Mouse (Mus musculus): ENCODE measurements around the gene Pmf1. TPM values are rescaled to one million over a fixed set of nuclear protein-coding genes. Genes with fewer than 3 reads are reported as not detected.
"Not testable (repeated sequence)": the region's sequence is repeated elsewhere in the genome, so short reads cannot be mapped to it uniquely, and the experiment has no call there.

Pmf1 gene
- polyA plus RNA-seq, 1 experiment from 2014 or later: 169 TPM

DNA sequence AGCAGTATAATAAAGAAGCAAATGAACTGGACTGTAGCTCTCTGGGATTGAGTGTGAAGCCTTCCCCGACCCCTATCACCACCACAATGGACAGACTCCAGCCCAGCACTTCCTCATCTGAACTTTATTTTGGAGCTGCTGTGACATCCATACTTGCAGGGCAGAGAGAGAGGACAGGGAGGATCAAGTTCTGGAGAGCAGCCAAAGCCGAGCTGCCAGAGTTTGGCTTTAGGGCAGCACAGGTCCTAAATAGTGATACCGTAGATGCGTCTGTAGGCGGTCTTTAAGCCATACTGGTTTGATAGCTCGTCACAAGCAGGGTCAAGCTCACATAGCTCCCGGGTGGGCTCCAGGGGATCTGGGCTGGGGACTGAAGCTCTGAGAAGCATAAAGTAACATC lies 41.6 kb downstream of the Pmf1 start:
- not testable (repeated sequence) for ATAC-seq (ENCODE audit: low FRiP score, low TSS enrichment); H3K9ac ChIP-seq (ENCODE audit: low read depth, low read length); H3K4me1 ChIP-seq (ENCODE audit: control insufficient read depth, insufficient read depth, low read length); H3K27ac ChIP-seq (ENCODE audit: low read depth, low read length); H3K9me3 ChIP-seq (ENCODE audit: control insufficient read depth, low read length); H3K4me2 ChIP-seq (replicated peaks; ENCODE audit: low read depth, low read length); H3K36me3 ChIP-seq (ENCODE audit: control insufficient read depth, insufficient read depth, low read length); H3K4me3 ChIP-seq (ENCODE audit: low read length)
- peaks cover 13% of the 10 kb centered on the region for H3K27me3 ChIP-seq (ENCODE audit: control insufficient read depth, insufficient read depth, low read length)
- 82% methylated on average over 7 of the region's 7 CpGs for WGBS

DNA sequence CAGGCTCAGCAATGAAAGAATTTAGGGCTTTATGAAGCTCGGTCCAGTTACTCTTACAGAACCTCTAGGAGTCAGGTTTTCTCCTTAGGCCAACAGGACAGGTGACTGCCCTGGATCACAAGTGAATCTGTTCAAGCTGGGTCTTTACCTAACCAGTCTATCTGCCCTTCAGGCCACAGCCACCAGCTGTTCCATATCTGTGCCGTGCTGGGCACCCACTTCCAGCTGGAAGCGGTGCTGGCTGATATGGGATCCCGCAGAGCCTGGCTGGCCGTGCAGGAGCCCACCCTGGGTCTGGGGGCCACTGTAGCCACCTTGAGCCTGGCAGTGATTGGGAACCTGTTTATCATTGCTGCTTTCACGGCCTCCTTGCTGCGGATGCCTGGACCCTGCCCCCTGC lies 42.6 kb downstream of the Pmf1 start:
- not testable (repeated sequence) for H3K9me3 ChIP-seq (ENCODE audit: control insufficient read depth, low read length); H3K4me1 ChIP-seq (ENCODE audit: control insufficient read depth, insufficient read depth, low read length); H3K4me3 ChIP-seq (ENCODE audit: low read length); H3K27ac ChIP-seq (ENCODE audit: low read depth, low read length); H3K4me2 ChIP-seq (replicated peaks; ENCODE audit: low read depth, low read length); H3K36me3 ChIP-seq (ENCODE audit: control insufficient read depth, insufficient read depth, low read length); H3K9ac ChIP-seq (ENCODE audit: low read depth, low read length); ATAC-seq (ENCODE audit: low FRiP score, low TSS enrichment)
- peaks cover 13% of the 10 kb centered on the region for H3K27me3 ChIP-seq (ENCODE audit: control insufficient read depth, insufficient read depth, low read length)
- WGBS: 49% methylated on average over 3 of the region's 7 CpGs

DNA sequence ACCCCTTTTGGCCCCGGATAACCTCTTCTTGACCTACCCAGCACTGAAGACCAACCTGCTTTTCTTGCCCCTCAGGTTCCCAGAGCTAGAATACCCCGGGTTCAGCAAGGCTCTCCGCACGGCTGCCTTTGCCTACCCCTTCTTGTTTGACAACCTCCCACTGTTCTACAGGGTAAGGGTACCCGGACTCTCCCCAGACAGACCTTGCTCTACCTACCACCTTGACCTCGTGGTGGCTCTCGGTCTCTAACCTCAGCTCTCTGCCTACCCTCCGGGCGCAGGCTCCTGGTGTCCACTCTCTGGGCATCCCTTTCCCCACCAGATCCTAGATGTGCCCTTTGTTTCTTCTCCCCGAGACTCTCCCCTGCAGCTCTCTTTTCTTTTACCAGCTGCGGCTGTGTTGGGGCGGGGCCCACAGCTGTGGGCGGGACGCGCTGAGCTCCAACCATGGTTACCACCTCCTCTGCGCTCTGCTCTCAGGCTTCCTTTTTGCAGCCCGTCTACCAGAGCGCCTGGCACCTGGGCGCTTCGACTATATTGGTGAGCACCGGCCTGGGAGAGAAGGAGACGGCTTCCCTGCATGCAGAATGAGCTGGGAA lies 43.2 kb downstream of the Pmf1 start:
- H3K4me3 ChIP-seq (ENCODE audit: low read length): not testable (repeated sequence)

DNA sequence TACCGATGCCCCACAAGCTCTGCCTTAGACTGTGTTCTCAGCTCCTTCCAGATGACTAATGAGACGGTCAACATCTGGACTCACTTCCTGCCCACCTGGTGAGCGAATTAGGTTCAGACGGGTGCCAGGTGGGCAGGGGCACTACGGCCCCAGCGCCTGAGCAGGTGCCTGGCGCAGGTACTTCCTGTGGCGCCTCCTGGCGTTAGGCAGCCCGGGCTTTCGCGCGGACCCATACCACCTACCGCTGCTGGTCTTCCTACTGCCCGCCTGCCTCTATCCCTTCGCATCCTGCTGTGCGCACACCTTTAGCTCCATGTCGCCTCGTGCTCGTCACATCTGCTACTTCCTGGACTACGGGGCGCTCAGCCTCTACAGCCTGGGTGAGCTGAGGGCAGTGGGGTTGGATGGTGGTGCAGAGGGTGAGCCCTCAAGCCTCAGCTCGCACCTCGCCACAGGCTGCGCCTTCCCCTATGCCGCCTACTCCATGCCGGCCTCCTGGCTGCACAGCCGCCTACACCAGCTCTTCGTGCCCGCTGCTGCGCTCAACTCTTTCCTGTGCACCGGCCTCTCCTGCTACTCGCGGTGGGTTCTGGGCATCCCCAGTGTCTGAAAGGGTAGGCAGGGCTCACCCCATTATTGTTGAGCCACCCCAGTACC lies 44.3 kb downstream of the Pmf1 start:
- ATAC-seq (ENCODE audit: low FRiP score, low TSS enrichment): no peak
- WGBS: 48% methylated on average over 34 of the region's 34 CpGs
- H3K4me3 ChIP-seq (ENCODE audit: low read length): peak overlapping the region; percentile 2; the same call in 1 of the 2 replicates
- H3K4me1 ChIP-seq (ENCODE audit: control insufficient read depth, insufficient read depth, low read length): peaks cover 4% of the 10 kb centered on the region; the same call in 1 of the 2 replicates
- peaks cover 7% of the 10 kb centered on the region; the same call in 1 of the 2 replicates for H3K9me3 ChIP-seq (ENCODE audit: control insufficient read depth, low read length)
- peaks cover 13% of the 10 kb centered on the region for H3K27me3 ChIP-seq (ENCODE audit: control insufficient read depth, insufficient read depth, low read length)
- H3K36me3 ChIP-seq (ENCODE audit: control insufficient read depth, insufficient read depth, low read length): peaks cover 16% of the 10 kb centered on the region
- H3K4me2 ChIP-seq (replicated peaks; ENCODE audit: low read depth, low read length): 0 out of 2 replicates have a peak overlapping the region, but pooled peaks have one; percentile 3
- no peak overlapping the region for H3K9ac ChIP-seq (ENCODE audit: low read depth, low read length)
- H3K27ac ChIP-seq (ENCODE audit: low read depth, low read length): no peak overlapping the region

More for the DNA sequence above, 43.2 kb downstream of the Pmf1 start:
- H3K36me3 ChIP-seq (ENCODE audit: control insufficient read depth, insufficient read depth, low read length); H3K9me3 ChIP-seq (ENCODE audit: control insufficient read depth, low read length); H3K27ac ChIP-seq (ENCODE audit: low read depth, low read length); H3K9ac ChIP-seq (ENCODE audit: low read depth, low read length); H3K4me1 ChIP-seq (ENCODE audit: control insufficient read depth, insufficient read depth, low read length): not testable (repeated sequence)
- ATAC-seq (ENCODE audit: low FRiP score, low TSS enrichment): peak; percentile 62; the same call in 1 of the 2 replicates
- Histone ChIP-seq H3K4me2 (replicated peaks; ENCODE audit: low read depth, low read length) (peak overlapping the region; percentile 25; the same call in 1 of the 2 replicates), H3K27me3 (ENCODE audit: control insufficient read depth, insufficient read depth, low read length) (peaks cover 13% of the 10 kb centered on the region)
- 6% methylated on average over 21 of the region's 22 CpGs for WGBS

DNA sequence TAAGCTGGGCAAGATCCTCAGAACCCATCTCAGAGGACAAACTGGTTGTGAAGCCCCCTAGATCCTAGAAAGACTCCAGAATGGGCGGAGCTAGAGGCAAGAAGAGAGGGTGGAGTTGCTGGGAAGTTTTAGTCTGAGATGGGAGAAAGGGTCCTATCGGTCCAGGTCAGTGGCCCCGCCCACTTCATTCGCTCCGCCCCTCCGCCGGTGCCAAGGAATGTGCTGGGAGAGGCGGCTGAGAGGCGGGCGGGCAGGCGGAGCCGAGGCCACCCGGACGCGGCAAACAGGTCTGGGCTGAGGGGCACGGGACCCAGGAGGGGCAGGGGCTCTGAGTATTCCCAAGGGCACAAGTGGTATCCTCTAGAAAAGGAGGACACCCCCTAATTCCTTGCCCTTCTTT lies 45.8 kb downstream of the Pmf1 start, which contains the start of gene Paqr6:
TSS of gene Paqr6 (plus strand) at position 248 of the 400 bp plus-strand sequence.
- Histone ChIP-seq H3K27ac (ENCODE audit: low read depth, low read length) (no peak within 1 kb of the TSS), H3K4me2 (replicated peaks; ENCODE audit: low read depth, low read length) (peak within 1 kb of the TSS; percentile 9), H3K4me1 (ENCODE audit: control insufficient read depth, insufficient read depth, low read length) (peaks cover 4% of the 10 kb centered on the region; the same call in 1 of the 2 replicates), H3K4me3 (ENCODE audit: low read length) (peak within 1 kb of the TSS; percentile 0; the same call in 1 of the 2 replicates), H3K27me3 (ENCODE audit: control insufficient read depth, insufficient read depth, low read length) (peaks cover 13% of the 10 kb centered on the region), H3K9ac (ENCODE audit: low read depth, low read length) (peak within 1 kb of the TSS; percentile 28; the same call in 1 of the 2 replicates), H3K36me3 (ENCODE audit: control insufficient read depth, insufficient read depth, low read length) (peaks cover 31% of the 10 kb centered on the region), H3K9me3 (ENCODE audit: control insufficient read depth, low read length) (no peaks in the 10 kb centered on the region)
- WGBS: 1% methylated on average over 16 of the region's 16 CpGs
- peak; percentile 36; the same call in 1 of the 2 replicates for ATAC-seq (ENCODE audit: low FRiP score, low TSS enrichment)

DNA sequence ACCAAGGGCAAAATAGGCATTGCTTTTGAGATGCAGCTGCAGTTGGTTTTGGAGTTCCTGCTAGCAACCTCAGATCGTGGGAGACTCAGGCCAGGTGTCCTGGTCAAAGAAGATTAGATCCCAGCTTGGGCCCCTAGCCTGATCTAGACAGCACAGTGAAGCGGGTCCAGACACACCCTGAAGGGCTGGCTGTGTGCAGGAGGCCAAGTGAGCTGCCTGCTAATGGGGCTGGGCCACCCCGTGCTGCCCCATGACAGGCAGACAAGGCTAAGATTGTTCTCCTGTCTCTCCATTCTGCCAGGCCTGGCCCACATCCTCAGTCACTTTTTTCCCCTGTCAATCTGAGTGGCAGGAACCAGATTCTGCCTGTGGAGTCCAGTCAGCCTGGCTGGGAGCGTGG lies 46.4 kb downstream of the Pmf1 start:
- no peak for ATAC-seq (ENCODE audit: low FRiP score, low TSS enrichment)
- 58% methylated on average over 4 of the region's 4 CpGs for WGBS
- no peak overlapping the region for H3K9ac ChIP-seq (ENCODE audit: low read depth, low read length)
- peaks cover 4% of the 10 kb centered on the region; the same call in 1 of the 2 replicates for H3K4me1 ChIP-seq (ENCODE audit: control insufficient read depth, insufficient read depth, low read length)
- no peak overlapping the region for H3K4me2 ChIP-seq (replicated peaks; ENCODE audit: low read depth, low read length)
- no peak overlapping the region for H3K4me3 ChIP-seq (ENCODE audit: low read length)
- peaks cover 38% of the 10 kb centered on the region for H3K36me3 ChIP-seq (ENCODE audit: control insufficient read depth, insufficient read depth, low read length)
- no peak overlapping the region for H3K27ac ChIP-seq (ENCODE audit: low read depth, low read length)
- no peaks in the 10 kb centered on the region for H3K9me3 ChIP-seq (ENCODE audit: control insufficient read depth, low read length)
- H3K27me3 ChIP-seq (ENCODE audit: control insufficient read depth, insufficient read depth, low read length): peaks cover 13% of the 10 kb centered on the region

DNA sequence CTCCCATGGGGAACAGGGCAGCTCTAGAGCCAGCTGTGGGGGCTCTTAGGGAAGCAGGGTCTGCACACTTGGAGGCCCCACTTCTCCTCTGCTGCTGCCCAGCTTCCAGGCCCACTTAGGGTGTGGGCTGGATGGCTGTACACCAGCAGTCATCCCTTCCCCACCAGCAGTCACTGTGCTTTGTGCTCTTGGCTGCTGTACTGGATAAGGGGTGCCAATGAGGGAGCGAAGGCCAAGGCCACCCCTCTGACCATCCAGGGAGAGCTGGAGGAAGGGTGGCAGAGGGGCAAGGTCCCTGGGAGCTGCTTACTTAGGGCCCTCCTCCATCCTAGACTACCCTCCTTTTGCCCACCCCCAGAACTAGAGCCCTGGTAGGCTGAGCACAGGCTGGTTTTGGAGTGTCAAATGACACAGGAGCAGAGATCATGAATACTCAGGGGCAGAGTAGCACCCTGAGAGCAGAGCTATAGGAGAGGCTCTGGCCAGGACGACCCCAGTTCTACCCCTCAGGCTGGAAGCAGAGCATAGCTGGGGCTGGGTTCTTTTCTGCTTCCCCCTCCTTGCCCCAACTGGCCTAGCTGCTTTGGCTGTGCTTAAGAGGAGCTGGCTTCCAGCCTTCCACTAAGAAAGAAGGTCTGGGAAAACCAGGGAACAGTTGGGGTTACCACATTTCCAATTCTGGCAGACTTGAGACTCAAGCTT lies 48.4 kb downstream of the Pmf1 start:
- H3K36me3 ChIP-seq (ENCODE audit: control insufficient read depth, insufficient read depth, low read length): peaks cover 57% of the 10 kb centered on the region
- no peak overlapping the region for H3K4me2 ChIP-seq (replicated peaks; ENCODE audit: low read depth, low read length)
- no peak overlapping the region for H3K27ac ChIP-seq (ENCODE audit: low read depth, low read length)
- H3K27me3 ChIP-seq (ENCODE audit: control insufficient read depth, insufficient read depth, low read length): peaks cover 13% of the 10 kb centered on the region
- 82% methylated on average over 2 of the region's 2 CpGs for WGBS
- no peak overlapping the region for H3K9ac ChIP-seq (ENCODE audit: low read depth, low read length)
- ATAC-seq (ENCODE audit: low FRiP score, low TSS enrichment): no peak
- no peak overlapping the region for H3K4me3 ChIP-seq (ENCODE audit: low read length)
- no peaks in the 10 kb centered on the region for H3K9me3 ChIP-seq (ENCODE audit: control insufficient read depth, low read length)
- H3K4me1 ChIP-seq (ENCODE audit: control insufficient read depth, insufficient read depth, low read length): peaks cover 4% of the 10 kb centered on the region; the same call in 1 of the 2 replicates

DNA sequence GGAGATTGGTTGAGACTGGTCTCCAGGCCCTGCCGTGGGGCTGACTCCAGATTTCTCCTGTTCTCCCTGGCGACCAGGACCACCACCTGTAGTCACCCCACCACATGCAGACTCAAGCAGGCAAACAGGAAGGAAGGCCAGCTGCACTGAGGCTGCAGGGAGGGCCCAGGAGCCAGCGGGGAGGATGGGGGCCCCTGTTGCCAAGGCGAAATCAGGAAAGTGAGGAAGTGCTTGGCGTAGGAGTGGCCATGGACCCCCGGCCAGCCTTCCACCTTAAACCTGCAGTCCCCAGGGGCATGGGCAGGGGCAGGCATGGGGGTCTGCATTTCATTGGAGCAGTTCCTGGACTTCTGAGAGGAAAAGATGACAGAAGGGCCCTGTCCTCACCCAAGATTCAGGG lies 49.0 kb downstream of the Pmf1 start:
- Histone ChIP-seq H3K36me3 (ENCODE audit: control insufficient read depth, insufficient read depth, low read length) (peaks cover 63% of the 10 kb centered on the region), H3K4me3 (ENCODE audit: low read length) (no peak overlapping the region), H3K4me2 (replicated peaks; ENCODE audit: low read depth, low read length) (no peak overlapping the region), H3K9me3 (ENCODE audit: control insufficient read depth, low read length) (no peaks in the 10 kb centered on the region), H3K27ac (ENCODE audit: low read depth, low read length) (no peak overlapping the region), H3K4me1 (ENCODE audit: control insufficient read depth, insufficient read depth, low read length) (peaks cover 4% of the 10 kb centered on the region; the same call in 1 of the 2 replicates), H3K27me3 (ENCODE audit: control insufficient read depth, insufficient read depth, low read length) (peaks cover 12% of the 10 kb centered on the region), H3K9ac (ENCODE audit: low read depth, low read length) (no peak overlapping the region)
- WGBS: 67% methylated on average over 6 of the region's 6 CpGs
- no peak for ATAC-seq (ENCODE audit: low FRiP score, low TSS enrichment)
